Mouse (Mus musculus): Measurements from ENCODE around the gene Eif2ak2. TPM values are rescaled to one million over a fixed set of nuclear protein-coding genes. Genes with fewer than 3 reads are reported as not detected.

The Eif2ak2 gene
- polyA plus RNA-seq, 1 experiment from 2014 or later, result 11.0 TPM

GRCm38 (mm10) chr17:78809019-78809418, 73.4 kb downstream of the Eif2ak2 start:
- H3K4me3 ChIP-seq (ENCODE audit: low read depth, low read length), result no peak overlapping the region
- H3K36me3 ChIP-seq (ENCODE audit: control insufficient read depth, insufficient read depth, low read length), result peaks cover 51% of the 10 kb centered on the region
- no peak for DNase-seq (ENCODE audit: low spot score)
- no peak overlapping the region for H3K9ac ChIP-seq (ENCODE audit: low read length)
- H3K4me2 ChIP-seq (ENCODE audit: low read length), result no peak overlapping the region
- H3K4me1 ChIP-seq (replicated peaks; ENCODE audit: control insufficient read depth, insufficient read depth, low read length), result no peaks in the 10 kb centered on the region
- H3K27ac ChIP-seq (ENCODE audit: low read depth), result no peak overlapping the region
- H3K9me3 ChIP-seq (ENCODE audit: control insufficient read depth, low read length), result no peaks in the 10 kb centered on the region
- no peaks in the 10 kb centered on the region for H3K27me3 ChIP-seq (replicated peaks; ENCODE audit: control insufficient read depth, insufficient read depth, low read length)
- ATAC-seq (replicated peaks; ENCODE audit: low FRiP score, low TSS enrichment, low read depth), result no peak

Other genes starting within 250 kb of the Eif2ak2 start
- gene Strn, start 145.4 kb downstream of the Eif2ak2 start, polyA plus RNA-seq (2014; fragmentation: Nextera tagmentation; extraction: Ambion mirVana), result 7.8 and 8.4 TPM in 2 replicates
- gene Heatr5b, start 47.2 kb downstream of the Eif2ak2 start, polyA plus RNA-seq (2014; fragmentation: Nextera tagmentation; extraction: Ambion mirVana), result 11.5 and 12.4 TPM in 2 replicates
- gene Gpatch11, start 47.0 kb downstream of the Eif2ak2 start, polyA plus RNA-seq (2014; fragmentation: Nextera tagmentation; extraction: Ambion mirVana), result 33.9 and 39.0 TPM in 2 replicates
- 0.16 and 0.19 TPM in 2 replicates for gene Sult6b1, start 24.4 kb upstream of the Eif2ak2 start, polyA plus RNA-seq (2014; fragmentation: Nextera tagmentation; extraction: Ambion mirVana)
- 104 and 116 TPM in 2 replicates for gene Cebpzos, start 33.9 kb upstream of the Eif2ak2 start, polyA plus RNA-seq (2014; fragmentation: Nextera tagmentation; extraction: Ambion mirVana)
- gene Cebpz, start 54.5 kb upstream of the Eif2ak2 start, polyA plus RNA-seq (2014; fragmentation: Nextera tagmentation; extraction: Ambion mirVana), result 63.3 and 63.5 TPM in 2 replicates
- gene Ndufaf7, start 54.6 kb upstream of the Eif2ak2 start, polyA plus RNA-seq (2014; fragmentation: Nextera tagmentation; extraction: Ambion mirVana), result 43.8 and 50.6 TPM in 2 replicates
- gene Prkd3, start 138.2 kb upstream of the Eif2ak2 start, polyA plus RNA-seq (2014; fragmentation: Nextera tagmentation; extraction: Ambion mirVana), result 44.8 and 49.2 TPM in 2 replicates
- gene Qpct, start 169.3 kb upstream of the Eif2ak2 start, polyA plus RNA-seq (2014; fragmentation: Nextera tagmentation; extraction: Ambion mirVana), result 10.6 and 12.6 TPM in 2 replicates

Data from intestine, embryonic 14.5 days (tissue).